Mouse (Mus musculus) intestine, embryonic 14.5 days (tissue): Measurements from ENCODE around the gene Med26. TPM values are rescaled to one million over a fixed set of nuclear protein-coding genes. Genes with fewer than 3 reads are reported as not detected.

Experiments
- microRNA-seq: library from miRNA; unstranded; fragments of <30 nt; microRNA quantifications from one replicate; pipeline ENCODE4, GENCODE M21; 2016
- polyA plus RNA-seq: library from polyadenylated mRNA; unstranded; fragments of >200 nt; fragmentation: Nextera tagmentation; extraction: Ambion mirVana; gene quantifications from 2 replicates; pipeline ENCODE4 v1.2.1, GENCODE M21; 2014

Gene Med26
- polyA plus RNA-seq, 1 experiment from 2014 or later = 13.9 TPM

Small RNAs within 50 kb of the gene (microRNA-seq; reads per million reads assigned to microRNA genes)
- gene Gm28019 (not detected), gene Mir7068 (1.2 reads per million, percentile 10 among the genes with 10 or more reads in this experiment)

Other genes with a start within 250 kb of the Med26 start
- gene Gm10282, start 243.0 kb downstream of the Med26 start, polyA plus RNA-seq = 30.3 and 31.1 TPM in 2 replicates
- gene Klf2, start 229.2 kb downstream of the Med26 start, polyA plus RNA-seq = 5.0 and 6.9 TPM in 2 replicates
- 60.6 and 61.9 TPM in 2 replicates for gene Eps15l1, start 126.8 kb downstream of the Med26 start, polyA plus RNA-seq
- gene Calr3, start 104.4 kb downstream of the Med26 start, polyA plus RNA-seq = 1.7 and 1.9 TPM in 2 replicates
- gene 1700030K09Rik, start 104.4 kb downstream of the Med26 start, polyA plus RNA-seq = 13.3 and 15.4 TPM in 2 replicates
- 64.0 and 64.3 TPM in 2 replicates for gene Cherp, start 73.0 kb downstream of the Med26 start, polyA plus RNA-seq
- gene Slc35e1, start 55.7 kb downstream of the Med26 start, polyA plus RNA-seq = 11.2 and 13.5 TPM in 2 replicates
- 129 and 137 TPM in 2 replicates for gene Smim7, start 22.8 kb upstream of the Med26 start, polyA plus RNA-seq
- 15.7 and 17.8 TPM in 2 replicates for gene Tmem38a, start 23.8 kb upstream of the Med26 start, polyA plus RNA-seq
- 0.03 and 0.05 TPM in 2 replicates for gene Nwd1, start 98.4 kb upstream of the Med26 start, polyA plus RNA-seq
- gene Sin3b, start 175.0 kb upstream of the Med26 start, polyA plus RNA-seq = 175 and 191 TPM in 2 replicates
- 5.0 and 5.8 TPM in 2 replicates for gene F2rl3, start 213.6 kb upstream of the Med26 start, polyA plus RNA-seq